Mouse (Mus musculus) thymus, adult 2 months (tissue): ENCODE data around the gene Sh2d1b1. TPM values are rescaled to one million over a fixed set of nuclear protein-coding genes. Genes with fewer than 3 reads are reported as not detected.
A peak's percentile ranks its signal among the peaks of the same experiment; 100 is the strongest.
"Not testable (repeated sequence)": the region's sequence is repeated elsewhere in the genome, so short reads cannot be mapped to it uniquely, and the experiment has no call there.

Source experiments
- DNase-seq: peaks from one replicate; pipeline ENCODE4 v3.0.0; 2021
- H3K27ac ChIP-seq: fragments of 200-500 bp; 2 replicates; pipeline ENCODE4 v1.5.1; 2012; ENCODE audit warnings: low read length, control low read depth; ENCODE audit not compliant: control insufficient read depth, insufficient read depth
- H3K27me3 ChIP-seq: fragments of 200-500 bp; 2 replicates; pipeline ENCODE4 v1.6.1; 2012; ENCODE audit warnings: mild to moderate bottlenecking, low read length, moderate library complexity, mixed read lengths; ENCODE audit not compliant: control insufficient read depth, insufficient read depth
- H3K36me3 ChIP-seq: fragments of 200-500 bp; 2 replicates; pipeline ENCODE4 v1.6.1; 2012; ENCODE audit warnings: mild to moderate bottlenecking, low read length, moderate library complexity; ENCODE audit not compliant: control insufficient read depth, insufficient read depth
- H3K4me1 ChIP-seq: fragments of 200-500 bp; replicated peaks from 2 replicates; pipeline ENCODE4 v1.6.1; 2012; ENCODE audit warnings: low read length; ENCODE audit not compliant: control insufficient read depth, insufficient read depth
- H3K4me3 ChIP-seq: fragments of 200-500 bp; 2 replicates; pipeline ENCODE4 v1.5.1; 2012; ENCODE audit warnings: mild to moderate bottlenecking, low read length, control low read depth, moderate library complexity; ENCODE audit not compliant: control insufficient read depth, insufficient read depth
- CTCF ChIP-seq: fragments of 200-500 bp; IDR thresholded peaks from 2 replicates; pipeline ENCODE4 v1.5.1; 2012; ENCODE audit warnings: mild to moderate bottlenecking, control low read depth, low read length, moderate library complexity, borderline replicate concordance; ENCODE audit not compliant: control insufficient read depth, poor library complexity, insufficient read depth; ENCODE audit errors: extremely low read depth
- POLR2A ChIP-seq: fragments of 200-500 bp; IDR thresholded peaks from 2 replicates; pipeline ENCODE4 v1.6.1; 2012; ENCODE audit warnings: mild to moderate bottlenecking, low read length, control low read depth, moderate library complexity; ENCODE audit not compliant: control insufficient read depth, poor library complexity, insufficient read depth; ENCODE audit errors: extremely low read depth
- WGBS: fragments of 180-500 bp; shearing (Covaris S2); methylation state at CpG from one replicate; pipeline ENCODE4 v1.1.7; 2018; 5-methylcytosine and 5-hydroxymethylcytosine counted together
- polyA plus RNA-seq: library from polyadenylated mRNA; depleted of rRNA; stranded (reverse); fragments of >200 nt; gene quantifications from 2 replicates; pipeline ENCODE4 v1.2.3, GENCODE M21; 2012; rRNA removed

The Sh2d1b1 gene
- polyA plus RNA-seq, result 0.48 and 0.71 TPM in 2 replicates

DNA sequence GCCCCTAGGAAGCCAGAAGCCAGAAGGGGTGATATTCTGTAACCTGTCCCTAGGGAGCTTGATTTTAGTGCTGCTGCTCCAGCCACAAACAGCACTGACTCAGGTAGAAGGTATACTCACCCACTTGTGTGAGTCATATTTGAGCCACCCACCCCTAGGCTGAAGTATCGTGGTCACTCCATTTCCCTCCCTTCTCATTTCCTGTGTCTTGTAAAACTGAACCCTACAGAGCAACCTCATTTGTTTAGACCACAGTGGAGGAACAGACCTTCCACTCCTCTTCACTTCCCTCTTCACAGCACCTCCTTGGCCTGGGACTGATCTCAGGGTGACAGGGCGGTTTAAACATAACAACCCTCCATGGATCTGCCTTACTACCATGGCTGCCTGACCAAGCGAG is at the start of gene Sh2d1b1:
TSS of gene Sh2d1b1 (plus strand) at position 305 of the 400 bp plus-strand sequence.
- Histone ChIP-seq H3K4me3 (no peak within 1 kb of the TSS), H3K27ac (no peak within 1 kb of the TSS), H3K36me3 (no peaks in the 10 kb centered on the region), H3K27me3 (no peaks in the 10 kb centered on the region), H3K4me1 (no peaks in the 10 kb centered on the region)
- no peak for DNase-seq
- 52% methylated on average over 3 of the region's 3 CpGs for WGBS
- TF ChIP-seq CTCF (no peak), POLR2A (no peak)

DNA sequence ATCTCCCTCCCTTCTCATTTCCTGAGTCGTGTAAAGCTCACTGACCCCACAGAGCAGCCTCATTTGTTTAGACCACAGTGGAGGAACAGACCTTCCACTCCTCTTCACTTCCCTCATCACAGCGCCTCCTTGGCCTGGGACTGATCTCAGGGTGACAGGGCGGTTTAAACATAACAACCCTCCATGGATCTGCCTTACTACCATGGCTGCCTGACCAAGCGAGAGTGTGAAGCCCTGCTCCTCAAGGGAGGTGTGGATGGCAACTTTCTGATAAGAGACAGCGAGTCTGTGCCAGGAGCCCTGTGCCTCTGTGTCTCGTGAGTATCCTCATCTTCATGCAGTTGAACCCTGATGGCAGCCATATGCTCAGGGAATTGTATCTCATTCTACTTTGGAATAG is 44.4 kb upstream of the Sh2d1b1 start, which contains the start of gene Sh2d1b2:
TSS of gene Sh2d1b2 (plus strand) at position 62 of the 400 bp plus-strand sequence.
- WGBS, result 75% methylated on average over 6 of the region's 6 CpGs
- not testable (repeated sequence) for H3K27ac ChIP-seq, DNase-seq, H3K4me1 ChIP-seq, H3K4me3 ChIP-seq, H3K27me3 ChIP-seq, H3K36me3 ChIP-seq

GRCm38 (mm10) chr1:170245016-170245415 is 32.1 kb upstream of the Sh2d1b1 start:
- Histone ChIP-seq H3K27me3 (no peaks in the 10 kb centered on the region), H3K4me1 (no peaks in the 10 kb centered on the region), H3K36me3 (no peaks in the 10 kb centered on the region), H3K27ac (no peak overlapping the region), H3K4me3 (no peak overlapping the region)
- TF ChIP-seq CTCF (no peak), POLR2A (no peak)
- 97% methylated on average over 3 of the region's 3 CpGs for WGBS
- DNase-seq, result no peak

GRCm38 (mm10) chr1:170254893-170255559 is 22.1 kb upstream of the Sh2d1b1 start:
- no peak for DNase-seq
- 48% methylated on average over 30 of the region's 30 CpGs for WGBS
- Histone ChIP-seq H3K27me3 (no peaks in the 10 kb centered on the region), H3K4me3 (peak overlapping the region; percentile 76), H3K36me3 (no peaks in the 10 kb centered on the region), H3K4me1 (peaks cover 6% of the 10 kb centered on the region), H3K27ac (no peak overlapping the region)
- TF ChIP-seq POLR2A (no peak), CTCF (no peak)

DNA sequence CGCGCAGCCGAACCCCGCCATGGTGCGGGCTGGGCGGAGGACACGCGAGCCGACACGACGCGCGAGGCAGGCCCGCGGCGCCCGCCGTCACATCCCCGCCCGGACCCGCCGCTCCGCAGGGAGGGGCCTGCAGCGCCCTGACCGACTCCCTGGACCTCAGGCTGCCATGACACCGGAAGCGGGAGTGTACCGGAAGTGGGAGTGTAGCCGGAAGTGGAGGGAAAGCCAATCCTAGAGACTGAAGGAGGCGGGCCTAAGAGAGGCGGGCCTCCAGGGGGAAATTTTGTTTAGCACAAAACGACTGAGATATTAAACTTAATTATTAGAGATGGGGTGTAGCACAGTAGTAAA is 21.6 kb upstream of the Sh2d1b1 start:
- H3K36me3 ChIP-seq, result no peaks in the 10 kb centered on the region
- H3K4me1 ChIP-seq, result peaks cover 6% of the 10 kb centered on the region
- H3K4me3 ChIP-seq, result peak overlapping the region; percentile 76
- H3K27ac ChIP-seq, result no peak overlapping the region
- DNase-seq, result peak; percentile 66
- 48% methylated on average over 32 of the region's 32 CpGs for WGBS
- no peaks in the 10 kb centered on the region for H3K27me3 ChIP-seq
- TF ChIP-seq POLR2A (peak; percentile 44; the same call in 1 of the 2 replicates), CTCF (no peak)

GRCm38 (mm10) chr1:170270281-170270680 is 6.8 kb upstream of the Sh2d1b1 start:
- WGBS, result 76% methylated on average over 6 of the region's 6 CpGs
- Histone ChIP-seq H3K4me3 (no peak overlapping the region), H3K36me3 (no peaks in the 10 kb centered on the region), H3K27ac (no peak overlapping the region), H3K27me3 (no peaks in the 10 kb centered on the region), H3K4me1 (no peaks in the 10 kb centered on the region)
- no peak for DNase-seq
- no peak for TF ChIP-seq CTCF
- no peak for TF ChIP-seq POLR2A

- H3K27ac ChIP-seq, result no peak overlapping the region
- H3K27me3 ChIP-seq, result no peaks in the 10 kb centered on the region
- H3K36me3 ChIP-seq, result no peaks in the 10 kb centered on the region
- no peak for TF ChIP-seq CTCF
- no peak for TF ChIP-seq POLR2A
- no peak for DNase-seq
- WGBS, result 50% methylated on average over 4 of the region's 4 CpGs
- H3K4me1 ChIP-seq, result no peaks in the 10 kb centered on the region
- H3K4me3 ChIP-seq, result no peak overlapping the region
Measured at GRCm38 (mm10) chr1:170270696-170271095, 6.4 kb upstream of the Sh2d1b1 start.

- Histone ChIP-seq H3K27ac (no peak overlapping the region), H3K4me3 (no peak overlapping the region), H3K27me3 (no peaks in the 10 kb centered on the region), H3K4me1 (no peaks in the 10 kb centered on the region), H3K36me3 (no peaks in the 10 kb centered on the region)
- DNase-seq, result no peak
- TF ChIP-seq POLR2A, result no peak
- TF ChIP-seq CTCF, result no peak
Measured at GRCm38 (mm10) chr1:170273252-170273651, 3.9 kb upstream of the Sh2d1b1 start.
